Mouse (Mus musculus) NIH3T3 (cell line): ENCODE results near the gene Tgm6.

ENCODE experiments used
- DNase-seq: peaks from one replicate; pipeline ENCODE4 v3.0.0-alpha.2; 2012; ENCODE audit warnings: low read depth

Gene Tgm6

GRCm38 (mm10) chr2:130178706-130179506 lies 66.7 kb downstream of the Tgm6 start, which contains the start of gene Snrpb:
Snrpb (minus strand) TSS chr2:130179403.
- peak; percentile 96 for DNase-seq

GRCm38 (mm10) chr2:130179507-130180019 lies 67.3 kb downstream of the Tgm6 start:
- DNase-seq, result no peak

GRCm38 (mm10) chr2:130188391-130188790 lies 76.2 kb downstream of the Tgm6 start:
- DNase-seq, result no peak

- no peak for DNase-seq
Measured at GRCm38 (mm10) chr2:130194894-130195293, 82.7 kb downstream of the Tgm6 start, which contains the start of gene Tmc2. Tmc2 (plus strand) TSS chr2:130195194.

GRCm38 (mm10) chr2:130200961-130201360 lies 88.7 kb downstream of the Tgm6 start:
- DNase-seq, result no peak
